Mouse (Mus musculus) urinary bladder, postnatal 36 days (tissue): ENCODE results near the gene Pknox2.

Experiments
- DNase-seq, 2 experiments: peaks; one replicate each; pipeline ENCODE4 v3.0.0; 2022; ENCODE audit warnings: low spot score in 2 of 2, mixed read lengths in 1 of 2

Gene Pknox2

GRCm38 (mm10) chr9:36883569-36883968 lies 263.6 kb downstream of the Pknox2 start:
- no peak for DNase-seq

GRCm38 (mm10) chr9:36882034-36882745 lies 265.0 kb downstream of the Pknox2 start:
- no peak for DNase-seq

- DNase-seq: no peak
Measured at GRCm38 (mm10) chr9:36881615-36882014, 265.6 kb downstream of the Pknox2 start.

DNA sequence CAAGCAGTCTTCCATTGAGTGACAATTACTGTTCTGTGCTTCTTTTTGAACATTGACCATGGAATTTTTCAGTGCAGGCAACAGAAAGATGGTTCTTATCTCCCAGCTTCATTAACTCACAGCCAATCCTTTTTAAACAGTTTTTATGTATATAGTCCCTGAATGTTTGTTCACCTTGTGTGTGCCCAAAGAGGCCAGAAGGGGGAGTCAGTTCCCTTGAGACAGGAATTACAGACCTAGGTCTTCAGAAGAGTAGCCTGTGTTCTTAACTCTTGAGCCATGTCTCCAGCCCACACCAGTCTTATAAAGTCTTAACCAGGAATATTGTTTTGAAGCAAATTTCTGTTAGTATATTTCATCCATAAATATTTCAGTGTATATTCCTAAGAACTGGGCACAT lies 270.4 kb downstream of the Pknox2 start:
- no peak for DNase-seq

DNA sequence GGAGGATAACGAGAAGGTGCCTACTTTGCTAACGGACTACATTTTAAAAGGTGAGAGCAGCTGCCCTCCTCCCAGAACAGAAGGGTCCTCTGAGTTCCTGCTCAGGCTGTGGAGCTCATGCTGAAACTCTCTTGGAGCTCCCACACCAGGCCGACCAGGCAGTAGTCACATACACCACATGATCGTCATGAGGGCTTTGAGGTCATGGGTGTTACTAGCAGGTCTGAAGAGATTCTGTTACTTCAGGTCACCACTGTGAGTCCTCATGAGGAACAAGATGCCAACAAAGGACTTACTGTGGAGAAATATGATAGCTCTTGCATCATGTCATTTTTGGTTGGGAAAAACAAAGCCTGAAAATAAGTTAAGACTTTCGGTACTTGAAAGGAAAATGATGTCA lies 270.9 kb downstream of the Pknox2 start:
- DNase-seq: no peak

DNA sequence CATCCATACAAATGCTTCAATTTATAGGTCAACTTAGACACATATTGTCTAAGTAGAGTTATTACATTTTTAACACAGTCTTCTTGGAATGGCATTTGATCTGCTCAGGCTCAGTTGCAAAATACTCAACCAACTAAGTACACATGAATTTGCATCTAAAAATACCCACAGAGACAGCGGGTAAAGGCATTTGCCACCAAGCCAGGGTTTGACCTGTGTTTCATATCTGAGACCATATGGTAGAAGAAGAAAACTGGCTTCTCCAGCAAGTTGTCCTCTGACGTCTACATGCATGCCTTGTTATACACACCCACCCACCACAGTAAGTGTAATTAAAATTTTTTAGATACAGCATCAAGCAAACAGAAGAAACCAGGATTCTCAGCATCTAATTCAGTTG lies 273.4 kb downstream of the Pknox2 start:
- no peak for DNase-seq

- no peak for DNase-seq
Measured at GRCm38 (mm10) chr9:36870263-36870662, 276.9 kb downstream of the Pknox2 start.

GRCm38 (mm10) chr9:36868662-36869061 lies 278.5 kb downstream of the Pknox2 start:
- no peak for DNase-seq

GRCm38 (mm10) chr9:36864862-36865813 lies 282.1 kb downstream of the Pknox2 start:
- no peak for DNase-seq

DNA sequence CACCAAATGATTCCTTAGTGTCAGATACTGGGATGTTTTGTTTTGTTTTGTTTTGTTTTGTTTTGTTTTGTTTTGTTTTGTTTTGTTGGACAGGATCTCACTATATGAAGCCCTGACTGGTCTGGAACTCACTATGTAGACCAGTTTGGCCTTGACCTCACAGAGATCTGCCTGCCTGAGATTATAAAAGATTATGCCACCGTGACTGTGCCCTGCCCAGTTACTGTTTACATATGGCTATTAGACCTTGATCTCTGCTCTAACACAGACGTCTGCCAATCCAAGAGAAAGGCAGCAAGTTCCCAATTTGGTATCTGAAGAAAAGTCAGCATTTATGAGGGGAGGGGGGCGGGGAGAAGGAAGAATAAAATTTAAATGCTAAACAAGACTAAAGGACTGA lies 283.5 kb downstream of the Pknox2 start:
- no peak for DNase-seq

- DNase-seq: no peak
Measured at GRCm38 (mm10) chr9:36862576-36862975, 284.6 kb downstream of the Pknox2 start.

DNA sequence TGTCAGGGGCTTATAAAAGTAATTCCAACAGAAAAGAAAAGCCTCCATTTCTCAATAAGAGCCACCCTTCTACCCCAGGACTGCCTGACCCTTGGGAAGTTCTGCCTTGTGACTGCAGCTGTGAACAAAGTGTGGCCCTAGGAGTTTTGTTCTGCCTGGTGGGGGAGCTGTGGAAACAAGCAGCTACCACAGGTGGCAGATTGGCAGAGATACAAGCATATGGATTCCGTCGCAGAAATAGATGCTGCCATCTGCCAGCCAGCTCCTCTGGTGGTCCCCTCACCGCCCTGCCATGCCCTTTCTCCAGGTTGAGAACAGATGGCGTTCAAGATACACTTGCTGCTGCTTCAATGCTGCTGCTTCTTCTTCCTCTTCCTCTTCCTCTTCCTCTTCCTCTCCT lies 288.5 kb downstream of the Pknox2 start:
- no peak for DNase-seq

DNA sequence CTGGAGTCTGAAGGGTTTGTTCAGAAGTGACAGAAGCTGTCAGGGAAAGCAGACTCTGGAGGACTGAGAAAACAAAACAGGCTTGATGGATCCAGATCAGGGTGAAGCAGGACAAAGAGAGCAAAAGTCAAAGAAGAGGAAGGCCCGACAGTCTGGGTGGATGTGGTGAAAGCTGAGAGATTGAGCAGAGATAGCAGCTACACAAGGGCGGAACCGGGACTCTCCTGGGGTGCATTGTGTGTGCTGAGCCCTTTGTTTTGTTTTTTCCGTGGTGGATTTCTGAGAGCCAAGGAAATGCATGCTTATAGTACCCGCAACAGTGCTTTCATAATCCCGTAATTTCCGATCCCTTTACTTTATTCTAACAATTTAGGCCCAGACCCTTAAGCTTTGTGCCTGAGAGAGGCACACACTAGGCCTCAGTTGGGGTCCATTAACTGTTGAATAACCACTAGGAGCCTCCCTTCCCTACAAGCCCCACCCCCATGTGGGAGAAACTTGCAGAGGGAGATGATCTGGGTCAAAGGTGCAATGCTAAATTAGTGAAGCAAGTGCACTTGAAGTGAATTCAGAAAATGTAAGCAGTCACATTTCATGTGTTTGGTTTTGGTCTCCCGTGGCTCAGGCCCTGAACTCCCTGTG lies 289.6 kb downstream of the Pknox2 start:
- no peak for DNase-seq

DNA sequence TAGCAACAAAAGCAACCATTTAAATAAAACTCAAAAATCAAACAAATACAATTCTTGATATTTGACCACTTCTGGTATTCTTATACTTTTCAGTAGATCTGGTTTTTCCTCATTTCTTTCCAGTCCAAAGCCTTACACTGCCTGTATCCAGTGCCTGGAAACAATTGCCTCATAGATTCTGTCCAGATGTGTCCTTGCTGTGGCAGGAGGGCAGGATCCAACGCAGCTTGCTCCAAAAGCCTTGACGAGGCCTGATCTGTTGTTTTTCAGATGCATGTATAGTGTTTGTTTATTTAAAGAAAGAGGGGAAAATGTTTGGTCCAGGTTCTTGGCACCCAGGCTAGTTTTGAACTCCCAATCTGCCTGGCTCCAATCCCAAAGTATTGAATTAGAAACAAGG lies 290.9 kb downstream of the Pknox2 start:
- DNase-seq: no peak

DNA sequence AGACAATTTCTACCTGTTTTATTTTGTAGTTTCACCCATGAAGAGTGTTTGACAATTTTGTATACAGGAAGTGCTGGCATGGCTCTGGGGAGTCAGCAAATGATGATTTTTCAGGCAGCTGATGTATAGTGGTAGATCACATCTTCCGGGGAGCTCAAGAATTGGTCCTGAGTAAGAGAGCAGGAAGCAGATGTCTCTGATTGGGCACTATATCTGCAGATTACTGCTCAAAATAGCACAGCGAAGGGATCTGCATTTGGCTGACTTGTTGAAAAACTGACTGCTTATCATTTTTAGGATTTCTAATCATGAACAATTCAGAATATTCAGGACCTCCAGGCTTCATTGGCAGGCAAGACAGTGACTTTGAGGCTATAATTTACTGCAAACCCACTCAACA lies 295.0 kb downstream of the Pknox2 start:
- DNase-seq: no peak

GRCm38 (mm10) chr9:36850091-36850490 lies 297.1 kb downstream of the Pknox2 start:
- no peak for DNase-seq

DNA sequence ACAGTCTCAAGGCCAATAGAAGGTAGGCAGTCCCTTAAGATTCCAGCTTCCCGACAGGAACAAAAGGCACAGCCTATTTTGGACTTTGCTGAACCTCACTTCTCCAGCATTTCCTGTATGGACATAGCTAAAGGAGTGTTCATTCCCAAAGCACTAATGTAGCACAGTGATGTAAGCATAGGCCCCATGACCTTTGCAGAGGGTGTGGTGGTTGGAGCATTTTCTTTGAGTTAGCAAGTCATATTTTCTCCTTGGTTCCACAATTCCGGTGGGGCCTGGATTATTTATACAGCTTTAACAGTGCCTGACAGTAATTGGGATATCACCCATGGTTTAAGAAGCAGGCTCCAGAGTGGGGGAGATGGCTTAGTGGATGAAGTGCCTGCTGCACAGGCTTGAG lies 298.5 kb downstream of the Pknox2 start:
- DNase-seq: no peak

DNA sequence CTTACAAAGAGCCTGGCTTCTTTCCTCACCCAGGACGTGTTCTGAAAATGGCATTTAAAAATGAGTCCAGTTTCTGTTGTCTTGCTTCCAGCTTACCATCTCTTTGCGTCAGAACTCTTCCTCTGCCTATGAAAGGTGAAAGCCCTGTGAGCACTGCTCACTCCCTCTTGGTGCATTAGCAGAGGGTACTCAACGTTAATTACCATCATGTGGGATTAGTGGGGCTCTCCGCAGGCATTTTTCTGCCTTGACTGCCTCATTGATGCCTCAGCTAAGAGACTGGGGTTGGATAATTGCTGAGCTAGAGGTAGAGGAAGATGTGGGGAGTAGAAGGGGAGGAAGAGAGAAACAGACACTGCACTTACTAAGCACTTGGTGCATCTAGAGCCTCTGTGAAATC lies 300.9 kb downstream of the Pknox2 start:
- DNase-seq: no peak
